Mouse (Mus musculus): Measurements from ENCODE around the gene Sgip1.

DNA sequence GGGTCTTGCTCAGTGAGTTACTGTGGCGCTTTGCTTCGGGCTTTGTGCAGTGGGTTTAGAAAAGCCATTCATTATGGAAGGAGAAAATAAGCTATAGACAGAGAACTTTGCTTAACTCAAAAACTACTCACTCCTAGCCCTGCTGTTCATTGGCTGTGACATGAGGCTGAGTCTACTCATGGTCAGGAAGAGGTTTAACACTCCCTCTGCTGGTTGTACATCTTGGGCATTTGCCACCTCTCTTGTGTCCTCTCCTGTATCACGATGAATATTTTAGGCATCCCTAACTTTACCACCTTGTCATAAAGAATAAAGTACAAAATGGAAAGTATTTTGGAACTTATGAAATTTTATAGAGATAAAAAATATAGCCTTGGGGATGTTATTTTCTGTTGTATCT is 32.1 kb downstream of the Sgip1 start:
- TF ChIP-seq POLR2A (IDR thresholded peaks at IDR 0.05; ENCODE audit: borderline replicate concordance, extremely low read depth, low read depth, low read length) (no peak), CTCF (IDR thresholded peaks at IDR 0.05; ENCODE audit: insufficient read depth, low read length) (no peak)
